Mouse (Mus musculus): Measurements from ENCODE around the gene 1520401A03Rik. TPM values are rescaled to one million over a fixed set of nuclear protein-coding genes. Genes with fewer than 3 reads are reported as not detected.
A peak's percentile ranks its signal among the peaks of the same experiment; 100 is the strongest.

1520401A03Rik gene
- total and polyA plus RNA-seq, 3 experiments = 0.02 to 0.05 TPM; not detected in 1

DNA sequence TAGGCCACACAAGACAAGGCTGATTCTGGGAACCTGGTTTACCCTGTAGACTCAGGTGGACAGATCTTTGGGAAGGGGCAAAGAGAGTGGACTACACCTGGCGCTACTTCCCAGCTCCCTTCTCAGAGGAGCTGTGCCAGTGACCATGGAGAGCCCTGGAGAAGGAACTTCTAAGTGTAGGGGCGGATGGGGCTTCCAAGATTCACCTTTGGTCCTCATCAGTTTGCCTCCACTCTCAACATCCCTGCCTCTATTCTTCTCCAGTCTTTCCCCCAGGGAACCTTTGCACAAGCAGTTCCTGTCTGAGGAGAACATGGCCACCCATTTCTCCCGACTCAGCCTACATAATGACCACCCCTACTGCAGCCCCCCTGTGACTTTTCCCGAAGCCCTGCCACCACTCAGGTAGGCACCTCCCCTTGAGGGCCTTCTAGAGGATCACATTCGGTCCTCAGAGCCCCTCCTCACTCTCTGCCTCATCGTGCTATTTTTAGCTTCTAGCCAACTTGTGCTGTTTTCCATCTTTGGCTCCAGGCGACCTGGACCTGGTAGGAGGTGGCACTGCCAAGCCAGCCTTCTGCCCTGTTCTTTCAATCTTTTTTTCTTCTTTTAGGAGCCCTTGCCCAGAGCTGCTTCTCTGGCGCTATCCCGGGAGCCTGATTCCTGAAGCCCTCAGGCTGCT, 48.2 kb downstream of the 1520401A03Rik start:
- TF ChIP-seq GATA1 (IDR thresholded peaks at IDR 0.05; ENCODE audit: borderline replicate concordance, low read length) (no peak), CTCF (IDR thresholded peaks at IDR 0.05; ENCODE audit: low read depth, low read length) (no peak), TAL1 (conservative IDR thresholded peaks at IDR 0.05; ENCODE audit: low read depth, low read length) (no peak)
- DNase-seq (ENCODE audit: low spot score) (no peak), ATAC-seq (ENCODE audit: extremely low read depth, insufficient number of reproducible peaks, low FRiP score, poor library complexity, severe bottlenecking) (no peak)
- H3K27me3 ChIP-seq (ENCODE audit: insufficient read depth, low read length) = peaks cover 8% of the 10 kb centered on the region
- peak overlapping the region; percentile 76 for H3K4me3 ChIP-seq (ENCODE audit: low read depth, low read length)
- H3K36me3 ChIP-seq (replicated peaks) = peaks cover 42% of the 10 kb centered on the region
- H3K9me3 ChIP-seq (replicated peaks) = no peaks in the 10 kb centered on the region
- peaks cover 68% of the 10 kb centered on the region for H3K4me1 ChIP-seq (ENCODE audit: insufficient read depth, low read depth, low read length)

DNA sequence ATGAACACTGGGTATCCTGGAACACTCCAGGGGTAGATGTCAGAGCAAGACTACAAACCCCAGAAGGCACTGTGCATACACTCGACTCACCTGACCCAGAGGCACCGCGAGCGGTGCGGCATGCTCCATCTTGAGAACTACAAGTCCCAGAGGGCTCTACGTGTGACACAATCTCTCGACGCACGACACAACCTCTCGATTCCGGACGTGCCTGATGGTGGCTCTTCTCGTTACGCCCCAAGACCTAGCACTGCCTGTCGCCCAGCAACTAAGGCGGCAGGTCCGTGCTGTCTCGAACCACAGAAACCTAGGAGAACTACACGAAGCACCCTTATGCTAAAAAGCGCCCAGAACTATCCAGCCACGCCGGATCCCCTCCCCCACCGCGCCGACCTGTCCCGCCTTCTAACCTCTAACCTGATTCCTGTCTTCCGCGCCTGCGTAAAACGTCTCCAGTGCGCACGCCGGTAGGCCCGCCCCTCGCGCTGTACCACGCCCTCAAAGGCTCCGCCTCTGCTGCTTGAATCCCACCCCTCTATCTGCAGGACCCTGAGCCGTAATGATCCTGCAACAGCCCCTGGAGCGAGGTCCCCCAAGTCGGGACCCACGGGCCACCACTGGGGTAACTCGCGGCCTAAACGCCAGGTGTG, 49.0 kb downstream of the 1520401A03Rik start, which contains the start of the genes Hcfc1r1 and Thoc6:
TSS of gene Hcfc1r1 (plus strand) at position 173 of the 650 bp plus-strand sequence.
TSS of gene Thoc6 (minus strand) at position 459 of the 650 bp plus-strand sequence.
- peaks cover 51% of the 10 kb centered on the region for H3K36me3 ChIP-seq (replicated peaks)

DNA sequence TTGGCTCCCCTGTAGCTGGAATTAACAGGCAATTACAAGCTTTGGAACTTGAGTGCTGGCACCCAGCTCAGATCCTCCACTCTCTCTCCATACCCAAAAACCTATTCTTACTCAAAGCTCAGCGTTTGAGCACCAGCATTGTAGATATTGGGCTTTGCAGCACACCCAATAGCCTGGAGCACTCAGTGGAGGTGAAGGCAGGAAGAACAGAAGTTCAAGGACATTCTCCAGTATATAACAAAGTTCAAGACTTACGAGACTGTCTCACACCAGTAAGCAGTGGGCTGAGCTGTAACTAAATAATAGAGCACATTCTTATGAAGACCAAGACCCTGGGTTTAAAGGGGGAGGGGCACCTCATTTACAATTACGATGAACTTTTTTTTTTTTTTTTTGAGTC, 49.8 kb downstream of the 1520401A03Rik start:
- Histone ChIP-seq H3K4me3 (ENCODE audit: low read depth, low read length) (peak overlapping the region; percentile 76), H3K4me1 (ENCODE audit: insufficient read depth, low read depth, low read length) (peaks cover 58% of the 10 kb centered on the region), H3K27me3 (ENCODE audit: insufficient read depth, low read length) (no peaks in the 10 kb centered on the region), H3K36me3 (replicated peaks) (peaks cover 59% of the 10 kb centered on the region), H3K9me3 (replicated peaks) (no peaks in the 10 kb centered on the region)
- TF ChIP-seq CTCF (IDR thresholded peaks at IDR 0.05; ENCODE audit: low read depth, low read length) (no peak), GATA2 (IDR thresholded peaks at IDR 0.05; ENCODE audit: borderline replicate concordance, low read depth, low read length) (no peak), TAL1 (conservative IDR thresholded peaks at IDR 0.05; ENCODE audit: low read depth, low read length) (no peak), GATA1 (IDR thresholded peaks at IDR 0.05; ENCODE audit: borderline replicate concordance, low read length) (no peak), POLR2AphosphoS5 (IDR thresholded peaks at IDR 0.05; ENCODE audit: insufficient replicate concordance, low read depth, low read length) (no peak)
- no peak for DNase-seq (ENCODE audit: low spot score)
- ATAC-seq (ENCODE audit: extremely low read depth, insufficient number of reproducible peaks, low FRiP score, poor library complexity, severe bottlenecking) = no peak

More for the DNA sequence above, 49.0 kb downstream of the 1520401A03Rik start, which contains the start of the genes Hcfc1r1 and Thoc6:
- Histone ChIP-seq H3K4me3 (ENCODE audit: low read depth, low read length) (peak within 1 kb of the TSS; percentile 76), H3K4me1 (ENCODE audit: insufficient read depth, low read depth, low read length) (peaks cover 65% of the 10 kb centered on the region), H3K9me3 (replicated peaks) (no peaks in the 10 kb centered on the region), H3K27me3 (ENCODE audit: insufficient read depth, low read length) (no peaks in the 10 kb centered on the region)
- peak; percentile 91 for ATAC-seq (ENCODE audit: extremely low read depth, insufficient number of reproducible peaks, low FRiP score, poor library complexity, severe bottlenecking)
- DNase-seq (ENCODE audit: low spot score) = peak; percentile 77
- TF ChIP-seq GATA2 (IDR thresholded peaks at IDR 0.05; ENCODE audit: borderline replicate concordance, low read depth, low read length) = no peak
- no peak for TF ChIP-seq CTCF (IDR thresholded peaks at IDR 0.05; ENCODE audit: low read depth, low read length)

DNA sequence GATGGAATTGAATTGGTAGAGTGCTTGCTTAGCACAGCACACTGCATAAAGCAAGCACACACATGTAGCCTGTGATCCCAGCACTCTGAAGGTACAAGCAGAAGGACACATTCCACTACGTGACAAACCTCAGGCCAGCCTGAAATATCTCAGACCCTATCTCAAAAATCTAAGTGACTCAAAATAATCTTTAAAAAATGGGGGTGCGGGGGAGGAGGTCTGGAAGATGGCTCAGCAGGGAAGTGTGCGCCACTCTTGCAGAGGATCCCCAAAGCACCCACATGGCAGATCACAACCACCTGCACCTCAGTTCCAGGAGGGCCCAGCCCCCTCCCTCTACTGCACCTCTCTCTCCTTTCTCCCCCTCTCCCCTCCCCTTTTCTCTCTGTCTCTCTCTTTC, 51.1 kb downstream of the 1520401A03Rik start:
- no peak for ATAC-seq (ENCODE audit: extremely low read depth, insufficient number of reproducible peaks, low FRiP score, poor library complexity, severe bottlenecking)
- Histone ChIP-seq H3K9me3 (replicated peaks) (no peaks in the 10 kb centered on the region), H3K36me3 (replicated peaks) (peaks cover 71% of the 10 kb centered on the region), H3K4me1 (ENCODE audit: insufficient read depth, low read depth, low read length) (peaks cover 47% of the 10 kb centered on the region), H3K27me3 (ENCODE audit: insufficient read depth, low read length) (no peaks in the 10 kb centered on the region), H3K4me3 (ENCODE audit: low read depth, low read length) (no peak overlapping the region; the same call in 1 of the 2 replicates)
- no peak for DNase-seq (ENCODE audit: low spot score)
- no peak for TF ChIP-seq GATA2 (IDR thresholded peaks at IDR 0.05; ENCODE audit: borderline replicate concordance, low read depth, low read length)
- TF ChIP-seq TAL1 (conservative IDR thresholded peaks at IDR 0.05; ENCODE audit: low read depth, low read length) = no peak
- no peak for TF ChIP-seq GATA1 (IDR thresholded peaks at IDR 0.05; ENCODE audit: borderline replicate concordance, low read length)

DNA sequence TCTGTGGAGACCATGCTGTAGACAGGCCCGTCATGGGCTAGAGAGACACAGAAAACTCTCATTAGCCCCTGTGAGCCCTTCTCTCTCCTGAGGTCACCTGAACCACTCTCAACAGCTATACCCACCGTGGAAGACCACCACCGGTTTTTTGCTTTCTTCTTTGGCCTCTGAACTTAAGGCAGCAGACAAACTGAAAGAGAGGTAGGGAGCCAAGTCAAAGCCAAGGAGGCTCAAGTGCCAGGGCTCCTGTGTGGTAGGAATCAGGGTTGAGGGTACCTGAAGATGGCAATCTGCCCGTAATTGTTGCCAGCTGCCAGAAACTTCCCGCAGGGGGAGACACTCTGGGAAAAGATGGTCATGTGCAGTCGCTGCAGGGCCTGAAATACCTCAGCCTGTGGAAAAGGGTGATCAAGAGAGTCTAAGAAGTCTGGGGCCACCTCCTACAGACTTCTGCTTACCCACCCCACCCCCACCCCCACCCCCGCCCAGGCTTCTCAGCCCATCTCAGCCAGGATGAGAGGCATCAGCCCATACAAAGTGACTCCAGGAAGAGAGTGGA, 52.0 kb downstream of the 1520401A03Rik start:
- TF ChIP-seq POLR2AphosphoS5 (IDR thresholded peaks at IDR 0.05; ENCODE audit: insufficient replicate concordance, low read depth, low read length) = no peak
- no peak for TF ChIP-seq CTCF (IDR thresholded peaks at IDR 0.05; ENCODE audit: low read depth, low read length)
- no peak for TF ChIP-seq TAL1 (conservative IDR thresholded peaks at IDR 0.05; ENCODE audit: low read depth, low read length)
- TF ChIP-seq GATA1 (IDR thresholded peaks at IDR 0.05; ENCODE audit: borderline replicate concordance, low read length) = no peak
- TF ChIP-seq GATA2 (IDR thresholded peaks at IDR 0.05; ENCODE audit: borderline replicate concordance, low read depth, low read length) = no peak
- Histone ChIP-seq H3K9me3 (replicated peaks) (no peaks in the 10 kb centered on the region), H3K27me3 (ENCODE audit: insufficient read depth, low read length) (no peaks in the 10 kb centered on the region), H3K4me3 (ENCODE audit: low read depth, low read length) (no peak overlapping the region), H3K4me1 (ENCODE audit: insufficient read depth, low read depth, low read length) (peaks cover 40% of the 10 kb centered on the region), H3K36me3 (replicated peaks) (peaks cover 78% of the 10 kb centered on the region)
- DNase-seq (ENCODE audit: low spot score) (no peak), ATAC-seq (ENCODE audit: extremely low read depth, insufficient number of reproducible peaks, low FRiP score, poor library complexity, severe bottlenecking) (no peak)

DNA sequence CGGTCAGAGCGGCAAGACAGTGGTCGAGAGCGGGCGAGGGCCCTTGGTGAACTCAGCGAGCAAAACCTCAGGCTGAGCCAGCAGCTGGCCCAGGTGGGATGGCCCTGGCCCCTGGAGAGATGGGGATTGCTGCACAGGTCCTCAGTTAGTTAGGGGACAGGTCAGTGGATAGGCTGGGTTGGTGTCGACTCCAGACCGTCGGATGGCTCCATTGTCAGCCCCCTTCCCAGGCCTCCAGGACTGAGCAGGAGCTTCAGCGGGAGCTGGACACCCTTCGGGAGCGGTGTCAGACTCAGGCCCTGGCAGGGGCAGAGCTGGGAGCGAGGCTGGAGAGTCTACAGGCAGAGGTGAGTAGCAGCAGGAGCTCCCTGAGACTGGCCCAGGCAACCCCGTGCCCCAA, 57.1 kb downstream of the 1520401A03Rik start:
- Histone ChIP-seq H3K4me3 (ENCODE audit: low read depth, low read length) (no peak overlapping the region), H3K9me3 (replicated peaks) (no peaks in the 10 kb centered on the region), H3K4me1 (ENCODE audit: insufficient read depth, low read depth, low read length) (peaks cover 15% of the 10 kb centered on the region), H3K36me3 (replicated peaks) (peaks cover 54% of the 10 kb centered on the region), H3K27me3 (ENCODE audit: insufficient read depth, low read length) (peaks cover 20% of the 10 kb centered on the region)
- no peak for ATAC-seq (ENCODE audit: extremely low read depth, insufficient number of reproducible peaks, low FRiP score, poor library complexity, severe bottlenecking)
- TF ChIP-seq GATA2 (IDR thresholded peaks at IDR 0.05; ENCODE audit: borderline replicate concordance, low read depth, low read length) = no peak
- TF ChIP-seq CTCF (IDR thresholded peaks at IDR 0.05; ENCODE audit: low read depth, low read length) = no peak
- no peak for TF ChIP-seq TAL1 (conservative IDR thresholded peaks at IDR 0.05; ENCODE audit: low read depth, low read length)
- TF ChIP-seq GATA1 (IDR thresholded peaks at IDR 0.05; ENCODE audit: borderline replicate concordance, low read length) = no peak
- TF ChIP-seq POLR2AphosphoS5 (IDR thresholded peaks at IDR 0.05; ENCODE audit: insufficient replicate concordance, low read depth, low read length) = no peak
- no peak for DNase-seq (ENCODE audit: low spot score)

All from G1E (cell line).